In the genomic region with DNA sequence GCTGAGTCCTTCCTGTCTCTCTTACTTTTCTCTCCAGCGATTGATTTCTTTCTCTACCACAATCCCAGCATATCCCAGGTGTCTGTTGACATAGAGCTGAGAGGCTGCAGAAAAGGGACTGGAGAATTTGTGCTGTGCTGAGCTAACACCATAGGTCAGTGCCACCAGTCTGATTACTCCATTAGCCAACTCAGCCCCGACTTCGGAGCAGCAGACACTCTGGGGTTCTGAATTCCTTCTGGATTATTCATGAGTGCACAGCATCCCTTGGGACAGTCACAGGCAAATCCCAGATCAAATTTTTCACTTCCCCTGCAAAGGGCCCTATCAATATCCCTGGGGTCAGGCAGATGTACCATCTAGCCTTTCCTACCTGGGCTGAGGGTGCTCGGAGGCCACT, we compare ENCODE assay signal across 28 mouse cellular contexts.
DNase-seq lines count a peak whose midpoint lies in the region; ATAC-seq lines count a peak whose summit lies in the region.
"Had no signal": no experiment of that assay in that cellular context is flagged by ENCODE, and none has a peak within 500 bp of the region (broad histone marks: within the 10 kb centered on the region; RNA-seq: fewer than 3 reads in every experiment).

No protein-coding gene starts in this region.

- 84% methylated on average over 4 of the region's 4 CpGs for WGBS in limb, embryonic 11.5 days
- WGBS in limb, embryonic 10.5 days: 85% methylated on average over 4 of the region's 4 CpGs
- 78% methylated on average over 4 of the region's 4 CpGs for WGBS in limb, embryonic 12.5 days
- 82% methylated on average over 4 of the region's 4 CpGs for WGBS in hindbrain, embryonic 10.5 days

- no peak overlapping the region for H3K4me3 ChIP-seq in limb, embryonic 11.5 days (ENCODE audit: low read depth, low read length)
- H3K4me3 ChIP-seq in limb, embryonic 10.5 days: no peak overlapping the region
- H3K4me3 ChIP-seq in limb, embryonic 12.5 days (replicated peaks): no peak overlapping the region
- H3K4me3 ChIP-seq in hindbrain, embryonic 10.5 days: no peak overlapping the region
- H3K4me3 ChIP-seq: embryonic facial prominence, embryonic 13.5 days; embryonic facial prominence, embryonic 15.5 days; erythroblast, embryonic 14.5 days; forebrain, embryonic 10.5 days; forebrain, embryonic 12.5 days had no signal

- no peak for DNase-seq in limb, embryonic 11.5 days (ENCODE audit: low spot score)
- no peak for DNase-seq in limb, embryonic 10.5 days (ENCODE audit: low spot score)
- peak; percentile 70 for DNase-seq in Muller cell, postnatal 12 days (ENCODE audit: inconsistent ontology term)
- no peak for DNase-seq in cerebellum, postnatal 10 days
- DNase-seq in hindbrain, embryonic 10.5 days (ENCODE audit: low spot score): no peak
- DNase-seq: adrenal gland, adult 8-10 months; adrenal gland, postnatal 14 days; adrenal gland, postnatal 36 days; B cell, adult 2 months; cerebellum, adult 11-12 months; cerebellum, adult 2 months; cerebellum, adult 9-10 months; cerebellum, postnatal 14 days; cerebellum, postnatal 36 days; embryo, embryonic 11 days had no signal

- H3K27me3 ChIP-seq in limb, embryonic 11.5 days (ENCODE audit: control insufficient read depth, insufficient read depth, low read length): no peaks in the 10 kb centered on the region
- no peaks in the 10 kb centered on the region for H3K27me3 ChIP-seq in limb, embryonic 10.5 days (ENCODE audit: low read depth, poor library complexity, severe bottlenecking)
- H3K27me3 ChIP-seq in limb, embryonic 12.5 days: no peaks in the 10 kb centered on the region
- H3K27me3 ChIP-seq in hindbrain, embryonic 10.5 days (ENCODE audit: insufficient read depth, poor library complexity, severe bottlenecking): no peaks in the 10 kb centered on the region
- H3K27me3 ChIP-seq: CH12.LX; embryonic facial prominence, embryonic 13.5 days; embryonic facial prominence, embryonic 15.5 days; forebrain, embryonic 12.5 days; Patski had no signal

- H3K9ac ChIP-seq in limb, embryonic 11.5 days (ENCODE audit: low read length): no peak overlapping the region
- no peak overlapping the region for H3K9ac ChIP-seq in limb, embryonic 12.5 days (replicated peaks)
- H3K9ac ChIP-seq: embryonic facial prominence, embryonic 13.5 days; embryonic facial prominence, embryonic 15.5 days; forebrain, embryonic 12.5 days had no signal

- no peaks in the 10 kb centered on the region for H3K36me3 ChIP-seq in limb, embryonic 11.5 days (ENCODE audit: control insufficient read depth, insufficient read depth, low read length)
- H3K36me3 ChIP-seq in limb, embryonic 10.5 days: no peaks in the 10 kb centered on the region
- H3K36me3 ChIP-seq in limb, embryonic 12.5 days: no peaks in the 10 kb centered on the region
- no peaks in the 10 kb centered on the region for H3K36me3 ChIP-seq in hindbrain, embryonic 10.5 days
- H3K36me3 ChIP-seq: embryonic facial prominence, embryonic 13.5 days; embryonic facial prominence, embryonic 15.5 days; forebrain, embryonic 10.5 days; forebrain, embryonic 12.5 days; G1E had no signal

- no peak overlapping the region for H3K27ac ChIP-seq in limb, embryonic 11.5 days (replicated peaks; ENCODE audit: low read depth, low read length)
- H3K27ac ChIP-seq in limb, embryonic 10.5 days: no peak overlapping the region
- H3K27ac ChIP-seq in limb, embryonic 12.5 days: no peak overlapping the region
- H3K27ac ChIP-seq in hindbrain, embryonic 10.5 days: no peak overlapping the region
- H3K27ac ChIP-seq: embryonic facial prominence, embryonic 13.5 days; embryonic facial prominence, embryonic 15.5 days; forebrain, embryonic 10.5 days; forebrain, embryonic 12.5 days had no signal

- no peaks in the 10 kb centered on the region for H3K4me1 ChIP-seq in limb, embryonic 11.5 days (ENCODE audit: control insufficient read depth, insufficient read depth, low read length)
- no peaks in the 10 kb centered on the region for H3K4me1 ChIP-seq in limb, embryonic 10.5 days
- H3K4me1 ChIP-seq in limb, embryonic 12.5 days (replicated peaks): no peaks in the 10 kb centered on the region
- no peaks in the 10 kb centered on the region for H3K4me1 ChIP-seq in hindbrain, embryonic 10.5 days (replicated peaks)
- H3K4me1 ChIP-seq: embryonic facial prominence, embryonic 13.5 days; embryonic facial prominence, embryonic 15.5 days; forebrain, embryonic 10.5 days; forebrain, embryonic 12.5 days had no signal

- peak; percentile 31; the same call in 1 of the 2 replicates for ATAC-seq in limb, embryonic 11.5 days (ENCODE audit: insufficient number of reproducible peaks, low FRiP score, low TSS enrichment, low read depth)
- ATAC-seq in limb, embryonic 12.5 days (ENCODE audit: insufficient number of reproducible peaks, insufficient read depth, low FRiP score, low TSS enrichment, low read depth): peak; percentile 15; the same call in 1 of the 2 replicates
- ATAC-seq: activated CD4-positive, CD25-positive, alpha-beta regulatory T cell, adult 4 months; CD4-positive, CD25-positive, alpha-beta regulatory T cell, adult 4 months; forebrain, embryonic 14.5 days; forebrain, embryonic 16.5 days; Patski had no signal

- no peak overlapping the region for H3K4me2 ChIP-seq in limb, embryonic 11.5 days (ENCODE audit: low read depth, severe bottlenecking)
- H3K4me2 ChIP-seq in limb, embryonic 12.5 days: no peak overlapping the region
- H3K4me2 ChIP-seq: embryonic facial prominence, embryonic 13.5 days; embryonic facial prominence, embryonic 15.5 days; forebrain, embryonic 12.5 days had no signal

- no peaks in the 10 kb centered on the region for H3K9me3 ChIP-seq in limb, embryonic 11.5 days (ENCODE audit: control insufficient read depth, low read length)
- H3K9me3 ChIP-seq in limb, embryonic 10.5 days (replicated peaks): no peaks in the 10 kb centered on the region
- H3K9me3 ChIP-seq in limb, embryonic 12.5 days: no peaks in the 10 kb centered on the region
- H3K9me3 ChIP-seq in hindbrain, embryonic 10.5 days: no peaks in the 10 kb centered on the region
- H3K9me3 ChIP-seq: embryonic facial prominence, embryonic 13.5 days; embryonic facial prominence, embryonic 15.5 days; forebrain, embryonic 10.5 days; forebrain, embryonic 12.5 days; G1E had no signal
